In genomic region chr16:20717978-20718670, GRCm38 (mm10) we compare ENCODE assay signal across 7 mouse cellular contexts. TPM values are rescaled to one million over a fixed set of nuclear protein-coding genes. Genes with fewer than 3 reads are reported as not detected.
DNase-seq lines count a peak whose midpoint lies in the region; ATAC-seq and TF ChIP-seq lines count a peak whose summit lies in the region.

No protein-coding gene starts in this region.

- peaks cover 7% of the 10 kb centered on the region for H3K36me3 ChIP-seq in lung, embryonic 16.5 days (ENCODE audit: control insufficient read depth, insufficient read depth, low read length)
- peaks cover 19% of the 10 kb centered on the region for H3K36me3 ChIP-seq in embryonic facial prominence, embryonic 12.5 days
- peaks cover 41% of the 10 kb centered on the region for H3K36me3 ChIP-seq in limb, embryonic 10.5 days
- H3K36me3 ChIP-seq in small intestine, adult 2 months (ENCODE audit: control insufficient read depth, insufficient read depth, low read length): peaks cover 16% of the 10 kb centered on the region

- no peak for TF ChIP-seq CTCF in small intestine, adult 2 months (IDR thresholded peaks at IDR 0.05; ENCODE audit: extremely low read depth, insufficient read length, insufficient replicate concordance, low read depth, low read length)

- H3K4me1 ChIP-seq in lung, embryonic 16.5 days (replicated peaks; ENCODE audit: control insufficient read depth, insufficient read depth, low read length): peaks cover 20% of the 10 kb centered on the region
- peaks cover 26% of the 10 kb centered on the region for H3K4me1 ChIP-seq in embryonic facial prominence, embryonic 12.5 days
- H3K4me1 ChIP-seq in limb, embryonic 10.5 days: peaks cover 51% of the 10 kb centered on the region
- peaks cover 4% of the 10 kb centered on the region; the same call in 1 of the 2 replicates for H3K4me1 ChIP-seq in small intestine, adult 2 months (ENCODE audit: control insufficient read depth, insufficient read depth, insufficient read length, low read length)

- H3K9ac ChIP-seq in lung, embryonic 16.5 days (ENCODE audit: low read length): peak overlapping the region; percentile 78
- peak overlapping the region; percentile 60 for H3K9ac ChIP-seq in embryonic facial prominence, embryonic 12.5 days

- ATAC-seq in lung, embryonic 16.5 days (ENCODE audit: low read depth): peak; percentile 46
- no peak; the same call in 1 of the 2 replicates for ATAC-seq in embryonic facial prominence, embryonic 12.5 days (ENCODE audit: insufficient number of reproducible peaks, insufficient read depth, low FRiP score, low TSS enrichment)

- 2% methylated on average over 18 of the region's 18 CpGs for WGBS in lung, embryonic 16.5 days
- 2% methylated on average over 18 of the region's 18 CpGs for WGBS in embryonic facial prominence, embryonic 12.5 days
- WGBS in limb, embryonic 10.5 days: 3% methylated on average over 18 of the region's 18 CpGs
- WGBS in small intestine, adult 2 months: under 1% methylated on average over 18 of the region's 18 CpGs

- H3K9me3 ChIP-seq in lung, embryonic 16.5 days (ENCODE audit: control insufficient read depth, low read length): no peaks in the 10 kb centered on the region
- no peaks in the 10 kb centered on the region for H3K9me3 ChIP-seq in embryonic facial prominence, embryonic 12.5 days
- H3K9me3 ChIP-seq in limb, embryonic 10.5 days (replicated peaks): no peaks in the 10 kb centered on the region

- no peaks in the 10 kb centered on the region for H3K27me3 ChIP-seq in lung, embryonic 16.5 days (ENCODE audit: control insufficient read depth, insufficient read depth, low read depth, low read length)
- no peaks in the 10 kb centered on the region for H3K27me3 ChIP-seq in embryonic facial prominence, embryonic 12.5 days
- peaks cover 11% of the 10 kb centered on the region; the same call in 1 of the 2 replicates for H3K27me3 ChIP-seq in limb, embryonic 10.5 days (ENCODE audit: low read depth, poor library complexity, severe bottlenecking)
- no peaks in the 10 kb centered on the region for H3K27me3 ChIP-seq in small intestine, adult 2 months (ENCODE audit: control insufficient read depth, insufficient read depth, low read length)

- no peak for TF ChIP-seq POLR2A in small intestine, adult 2 months (IDR thresholded peaks at IDR 0.05; ENCODE audit: low read depth, low read length)

- H3K4me2 ChIP-seq in lung, embryonic 16.5 days (ENCODE audit: low read depth, low read length): peak overlapping the region; percentile 96
- peak overlapping the region; percentile 79 for H3K4me2 ChIP-seq in embryonic facial prominence, embryonic 12.5 days (replicated peaks)

- no peak for DNase-seq in lung, adult 18-20 months
- DNase-seq in limb, embryonic 10.5 days (ENCODE audit: low spot score): no peak
- DNase-seq in left cerebral cortex, adult 18-20 months (ENCODE audit: low spot score in 2 of 2): no peak
- no peak for DNase-seq in adrenal gland, adult 8-10 months

- H3K27ac ChIP-seq in lung, embryonic 16.5 days (ENCODE audit: low read length): peak overlapping the region; percentile 92
- peak overlapping the region; percentile 95 for H3K27ac ChIP-seq in embryonic facial prominence, embryonic 12.5 days
- peak overlapping the region; percentile 91 for H3K27ac ChIP-seq in limb, embryonic 10.5 days
- peak overlapping the region; percentile 76 for H3K27ac ChIP-seq in small intestine, adult 2 months (ENCODE audit: insufficient read depth, low read depth, low read length)

- peak overlapping the region; percentile 70 for H3K4me3 ChIP-seq in lung, embryonic 16.5 days (ENCODE audit: low read length)
- peak overlapping the region; percentile 58 for H3K4me3 ChIP-seq in embryonic facial prominence, embryonic 12.5 days
- peak overlapping the region; percentile 73 for H3K4me3 ChIP-seq in limb, embryonic 10.5 days
- H3K4me3 ChIP-seq in small intestine, adult 2 months (ENCODE audit: low read depth, low read length): peak overlapping the region; percentile 79

RNA-seq across cellular contexts. Expression of gene Clcn2, which starts 0.6 kb away (rescaled TPM):
- 5.8 and 8.2 TPM in 2 replicates for polyA plus RNA-seq in lung, embryonic 16.5 days (2015; fragmentation: Nextera tagmentation; extraction: Ambion mirVana)
- polyA plus RNA-seq in embryonic facial prominence, embryonic 12.5 days (2016; fragmentation: Nextera tagmentation; extraction: Ambion mirVana): 28.8 and 31.6 TPM in 2 replicates
- 14.1 and 18.5 TPM in 2 replicates for polyA plus RNA-seq in limb, embryonic 10.5 days (2016; fragmentation: Nextera tagmentation; extraction: Ambion mirVana)
- 102 and 218 TPM in 2 replicates for polyA plus RNA-seq in small intestine, adult 2 months (2012; rRNA removed)
- total RNA-seq in left cerebral cortex, adult 18-20 months (2021): 10 to 100 TPM; 54.8 to 67.2 TPM
- 10 to 100 TPM; 44.5 to 52.2 (median 47.6) TPM for total RNA-seq in adrenal gland, adult 8-10 months (2022)

RNA-seq across cellular contexts. Expression of gene Polr2h, which starts 0.7 kb away (rescaled TPM):
- 74.3 and 87.5 TPM in 2 replicates for polyA plus RNA-seq in lung, embryonic 16.5 days (2015; fragmentation: Nextera tagmentation; extraction: Ambion mirVana)
- 110 and 118 TPM in 2 replicates for polyA plus RNA-seq in embryonic facial prominence, embryonic 12.5 days (2016; fragmentation: Nextera tagmentation; extraction: Ambion mirVana)
- polyA plus RNA-seq in limb, embryonic 10.5 days (2016; fragmentation: Nextera tagmentation; extraction: Ambion mirVana): 148 and 173 TPM in 2 replicates
- polyA plus RNA-seq in small intestine, adult 2 months (2012; rRNA removed): 4.3 and 10.6 TPM in 2 replicates
- 10 to 100 TPM; 27.6 to 30.2 TPM for total RNA-seq in left cerebral cortex, adult 18-20 months (2021)
- total RNA-seq in adrenal gland, adult 8-10 months (2022): 10 to 100 TPM; 44.3 to 56.0 (median 51.0) TPM

RNA-seq across cellular contexts. Expression of gene Chrd, which starts 14.8 kb away (rescaled TPM):
- 3.3 and 3.8 TPM in 2 replicates for polyA plus RNA-seq in lung, embryonic 16.5 days (2015; fragmentation: Nextera tagmentation; extraction: Ambion mirVana)
- 4.7 and 5.9 TPM in 2 replicates for polyA plus RNA-seq in embryonic facial prominence, embryonic 12.5 days (2016; fragmentation: Nextera tagmentation; extraction: Ambion mirVana)
- polyA plus RNA-seq in limb, embryonic 10.5 days (2016; fragmentation: Nextera tagmentation; extraction: Ambion mirVana): 0.41 and 1.6 TPM in 2 replicates
- 2.2 and 3.3 TPM in 2 replicates for polyA plus RNA-seq in small intestine, adult 2 months (2012; rRNA removed)
- total RNA-seq in left cerebral cortex, adult 18-20 months (2021): 10 to 100 TPM; 39.9 to 47.0 TPM
- 10 to 100 TPM; 10.2 to 30.3 (median 20.0) TPM for total RNA-seq in adrenal gland, adult 8-10 months (2022)

RNA-seq across cellular contexts. Expression of gene Thpo, which starts 16.2 kb away (rescaled TPM):
- polyA plus RNA-seq in lung, embryonic 16.5 days (2015; fragmentation: Nextera tagmentation; extraction: Ambion mirVana): 0.79 and 0.99 TPM in 2 replicates
- 0.96 and 1.2 TPM in 2 replicates for polyA plus RNA-seq in embryonic facial prominence, embryonic 12.5 days (2016; fragmentation: Nextera tagmentation; extraction: Ambion mirVana)
- 0.21 and 0.54 TPM in 2 replicates for polyA plus RNA-seq in limb, embryonic 10.5 days (2016; fragmentation: Nextera tagmentation; extraction: Ambion mirVana)
- 2.0 and 4.0 TPM in 2 replicates for polyA plus RNA-seq in small intestine, adult 2 months (2012; rRNA removed)
- 1 to 10 TPM; 3.7 to 6.0 TPM for total RNA-seq in left cerebral cortex, adult 18-20 months (2021)
- total RNA-seq in adrenal gland, adult 8-10 months (2022): 1 to 10 TPM; 2.3 to 3.1 (median 2.7) TPM

RNA-seq across cellular contexts. Expression of gene Fam131a, which starts 25.1 kb away (rescaled TPM):
- polyA plus RNA-seq in lung, embryonic 16.5 days (2015; fragmentation: Nextera tagmentation; extraction: Ambion mirVana): 7.8 and 9.1 TPM in 2 replicates
- polyA plus RNA-seq in embryonic facial prominence, embryonic 12.5 days (2016; fragmentation: Nextera tagmentation; extraction: Ambion mirVana): 7.2 and 7.7 TPM in 2 replicates
- polyA plus RNA-seq in limb, embryonic 10.5 days (2016; fragmentation: Nextera tagmentation; extraction: Ambion mirVana): 2.7 and 3.8 TPM in 2 replicates
- 2.5 and 3.9 TPM in 2 replicates for polyA plus RNA-seq in small intestine, adult 2 months (2012; rRNA removed)
- total RNA-seq in left cerebral cortex, adult 18-20 months (2021): 100 to 1,000 TPM; 320 to 327 TPM
- 10 to 100 TPM; 15.1 to 24.4 (median 19.7) TPM for total RNA-seq in adrenal gland, adult 8-10 months (2022)
